Mouse (Mus musculus): ENCODE measurements around the gene Apc2. TPM values are rescaled to one million over a fixed set of nuclear protein-coding genes. Genes with fewer than 3 reads are reported as not detected.
A peak's percentile ranks its signal among the peaks of the same experiment; 100 is the strongest.

Gene Apc2
- total RNA-seq, 2 experiments from 2014 or later, result 98.3 to 98.4 TPM

DNA sequence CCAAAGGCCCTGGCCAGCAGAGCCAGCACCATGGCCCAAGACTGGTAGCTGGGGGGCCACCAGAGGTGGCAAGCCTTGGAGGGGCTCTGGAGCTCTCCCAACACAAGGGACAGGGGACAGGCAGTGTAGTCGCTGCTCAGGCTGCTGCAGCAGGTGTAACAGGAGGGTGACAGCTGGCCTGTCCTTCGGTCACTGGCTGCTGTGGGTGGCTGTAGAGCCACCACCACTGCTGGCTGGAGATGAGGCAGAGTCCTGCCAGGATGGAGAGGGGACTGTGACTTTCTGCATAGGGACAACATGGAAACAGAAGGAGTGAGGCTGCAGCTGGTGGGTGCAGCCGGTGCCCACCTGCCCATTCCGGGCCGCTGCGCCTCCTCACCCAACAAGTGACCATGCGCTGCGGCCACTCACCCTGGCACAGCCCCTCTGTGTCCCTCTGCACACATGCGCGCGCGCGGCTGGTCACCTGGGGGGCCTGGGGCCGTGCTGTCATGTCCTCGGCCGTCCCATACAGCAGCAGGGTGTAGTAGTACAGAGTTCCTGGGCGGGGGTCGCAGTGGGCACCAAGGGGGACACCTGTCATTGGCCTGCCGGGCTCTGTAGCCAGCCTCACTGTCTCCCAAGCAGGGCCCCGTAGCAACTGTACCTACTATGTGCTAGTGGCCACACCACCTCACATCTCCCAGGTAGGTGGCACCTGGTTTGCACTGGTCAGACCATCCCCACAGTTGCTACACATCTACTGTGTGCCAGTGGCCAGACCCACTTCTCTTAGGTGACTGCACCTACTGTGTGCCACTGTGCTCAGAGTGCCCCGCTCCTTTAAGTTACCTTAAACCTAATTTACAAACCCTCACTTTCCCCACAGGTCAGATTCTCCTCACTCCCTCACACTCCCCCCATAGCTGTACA is 26.1 kb downstream of the Apc2 start:
- no peak for DNase-seq

DNA sequence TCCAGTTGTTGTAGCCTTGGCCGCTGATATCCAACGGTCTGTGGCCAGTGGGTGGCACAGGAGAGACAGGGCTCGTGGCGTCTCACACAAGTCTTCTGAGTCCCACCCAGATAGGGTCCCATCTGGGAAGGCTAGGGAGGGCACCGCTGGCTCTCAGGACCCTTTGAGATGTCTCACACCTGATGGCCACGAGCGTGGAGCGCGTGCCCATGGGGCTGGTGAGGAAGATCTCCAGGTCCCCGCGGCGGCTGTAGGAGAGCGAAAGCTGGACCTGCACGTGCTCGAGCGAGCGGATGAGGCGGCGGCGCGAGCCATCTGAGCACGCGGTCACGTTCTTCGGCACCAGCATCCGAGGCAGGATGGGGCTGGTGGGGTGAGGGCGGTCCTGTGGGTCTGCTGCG is 27.0 kb downstream of the Apc2 start:
- no peak for DNase-seq

DNA sequence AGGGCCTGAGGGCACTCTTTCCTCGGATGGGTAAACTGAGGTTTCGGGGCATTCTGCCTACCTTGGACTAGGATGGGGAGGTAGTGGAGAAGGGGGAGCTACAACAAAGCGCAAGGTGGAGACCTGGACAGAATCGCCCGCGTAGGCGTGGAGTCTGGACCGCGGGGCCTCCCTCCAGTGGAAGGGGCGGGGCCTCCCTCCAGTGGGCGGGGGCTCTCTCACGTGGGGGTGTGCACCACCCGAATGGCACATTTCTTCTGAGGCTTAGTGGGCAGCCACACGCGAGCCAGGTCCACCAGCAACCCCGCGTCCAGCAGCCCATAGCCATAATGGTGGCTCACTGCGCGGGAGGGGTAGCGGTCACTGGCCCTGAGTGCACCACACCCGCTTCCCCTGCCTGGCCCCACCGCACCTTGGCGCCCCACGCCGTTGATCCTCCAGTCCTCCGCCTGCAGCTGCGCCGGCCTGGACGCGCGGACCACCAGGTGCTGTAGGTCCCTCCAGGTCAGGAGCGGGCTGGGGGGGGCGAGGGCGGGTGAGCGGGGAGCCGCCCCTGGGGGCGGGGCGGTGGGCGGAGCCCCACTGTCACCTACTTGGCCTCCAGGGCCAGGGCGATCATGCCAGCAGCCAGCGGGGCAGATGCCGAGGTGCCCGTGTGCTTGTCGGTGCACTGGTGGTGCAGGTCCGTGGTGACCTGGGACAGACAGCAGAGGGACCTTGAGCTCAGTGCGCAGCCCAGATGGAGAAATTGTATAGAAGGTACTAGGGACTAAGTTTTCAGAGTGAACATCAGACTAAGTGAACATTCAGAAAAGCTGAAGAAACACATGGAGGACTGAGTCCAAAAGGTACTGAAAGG is 27.7 kb downstream of the Apc2 start:
- DNase-seq, result no peak

DNA sequence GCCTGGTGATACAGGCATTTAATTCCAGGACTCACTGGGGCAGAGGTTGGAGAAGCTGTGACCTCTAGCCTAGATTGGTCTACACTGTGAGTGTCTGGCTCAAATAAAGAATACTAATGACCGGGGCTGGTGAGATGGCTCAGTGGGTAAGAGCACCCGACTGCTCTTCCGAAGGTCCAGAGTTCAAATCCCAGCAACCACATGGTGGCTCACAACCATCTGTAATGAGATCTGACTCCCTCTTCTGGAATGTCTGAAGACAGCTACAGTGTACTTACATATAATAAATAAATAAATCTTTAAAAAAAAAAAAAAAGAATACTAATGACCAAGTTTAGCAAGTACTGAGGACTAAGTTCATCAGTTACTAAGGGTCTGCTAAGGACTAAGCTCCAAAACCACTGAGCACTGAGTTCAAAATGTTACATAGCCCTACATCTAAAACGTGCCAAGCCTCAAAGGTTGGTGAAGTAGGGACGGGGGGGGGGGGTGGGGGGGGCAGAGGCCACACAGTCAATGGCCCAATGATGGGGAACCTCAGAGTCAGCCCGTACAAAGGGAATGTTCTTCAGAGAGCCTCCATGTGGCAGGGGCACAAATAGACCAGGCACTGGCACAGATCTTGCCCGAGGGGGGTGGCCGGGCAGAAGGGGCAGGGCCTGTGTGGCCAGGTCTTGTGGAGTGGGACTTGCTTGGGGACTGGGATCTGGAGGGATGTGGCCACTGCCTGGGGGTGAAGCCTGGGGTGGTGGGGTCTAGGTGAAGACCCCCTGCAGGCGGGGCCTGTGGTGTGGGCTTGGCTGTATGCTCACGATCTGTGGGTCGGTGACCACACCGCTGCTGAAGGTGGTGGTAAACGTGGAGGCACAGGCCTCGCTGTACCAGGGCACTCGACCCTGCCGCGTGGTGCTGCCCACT is 28.6 kb downstream of the Apc2 start:
- no peak for DNase-seq

DNA sequence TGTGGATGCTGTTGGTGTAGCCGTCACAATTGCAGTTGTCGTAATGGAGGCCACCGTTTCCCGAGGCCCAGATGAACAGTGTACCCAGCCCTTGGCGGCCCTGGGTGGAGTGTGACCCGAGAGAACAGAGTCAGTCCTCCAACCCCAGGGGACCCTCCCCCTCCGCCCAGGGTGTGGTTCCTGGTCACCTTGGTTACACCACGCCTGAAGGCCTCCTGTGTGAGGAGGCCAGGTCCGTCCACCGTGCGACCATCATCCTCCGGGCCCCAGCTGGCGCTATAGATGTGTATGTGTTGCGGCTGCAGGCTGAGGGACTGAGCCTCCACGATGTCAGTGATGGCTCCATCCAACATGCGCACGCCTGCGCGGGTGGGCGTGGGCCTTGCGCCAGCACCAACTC is 29.3 kb downstream of the Apc2 start:
- DNase-seq, result no peak

DNA sequence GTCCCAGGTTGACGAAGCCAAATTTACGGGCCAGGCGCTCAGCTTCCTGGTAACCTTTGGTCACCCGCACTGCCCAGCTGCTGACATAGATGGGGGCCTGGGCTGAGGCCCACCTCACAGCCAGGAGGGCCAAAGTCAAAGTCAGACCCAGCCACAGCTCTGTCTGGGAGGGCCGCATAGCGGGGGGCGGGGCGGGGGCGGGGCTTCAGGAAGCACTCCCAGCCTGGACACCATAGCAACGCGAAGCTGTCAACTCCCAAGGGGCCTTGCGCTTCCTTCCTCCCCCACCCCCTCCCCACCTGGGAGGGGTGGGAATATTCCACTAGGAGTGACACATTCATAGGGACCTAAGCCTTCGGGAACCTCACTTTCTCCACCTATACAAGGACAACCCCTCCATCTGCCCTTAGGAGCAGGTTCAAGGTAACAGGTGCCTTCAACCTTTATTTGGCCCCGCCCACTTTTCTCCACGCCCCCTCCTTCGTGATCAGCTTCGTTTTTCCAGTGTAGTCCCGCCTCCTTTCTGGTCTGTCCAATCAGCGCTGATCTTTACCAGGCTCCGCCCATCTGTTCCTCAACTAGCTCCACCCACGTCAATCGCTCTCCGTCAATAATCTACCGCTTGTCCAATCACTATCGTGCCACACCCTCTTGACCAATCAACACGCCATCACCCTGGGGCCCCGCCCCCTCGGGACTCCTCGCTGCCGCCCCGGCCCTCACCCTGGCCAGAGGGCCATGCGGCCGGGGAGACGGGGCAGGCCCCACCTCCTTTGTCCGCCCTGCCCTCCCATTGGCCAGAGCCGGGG is 33.7 kb downstream of the Apc2 start, which contains the start of the genes Pcsk4 and Reep6:
Gene Pcsk4, minus strand, starts transcription at position 226 of the 809 bp plus-strand sequence.
Gene Reep6, plus strand, starts transcription at position 681 of the 809 bp plus-strand sequence.
- DNase-seq, result peak; percentile 93 to 94

DNA sequence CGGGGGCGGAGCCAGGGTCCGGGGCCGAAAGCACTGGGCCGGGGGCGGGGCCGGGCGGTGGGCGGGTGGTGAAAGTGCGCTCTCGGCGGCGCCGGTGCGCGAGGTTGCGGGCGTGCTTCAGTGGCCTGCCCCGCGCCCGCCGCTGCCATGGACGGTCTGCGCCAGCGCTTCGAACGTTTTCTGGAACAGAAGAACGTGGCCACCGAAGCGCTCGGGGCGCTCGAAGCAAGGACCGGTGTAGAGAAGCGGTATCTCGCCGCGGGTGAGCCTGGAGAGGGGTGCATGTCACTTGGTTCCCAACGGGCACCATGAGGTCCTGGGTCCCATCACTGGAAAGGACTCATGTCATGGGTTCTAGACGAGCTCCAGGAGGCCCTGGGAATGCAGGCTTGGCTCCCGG is 34.3 kb downstream of the Apc2 start:
- no peak for DNase-seq

DNA sequence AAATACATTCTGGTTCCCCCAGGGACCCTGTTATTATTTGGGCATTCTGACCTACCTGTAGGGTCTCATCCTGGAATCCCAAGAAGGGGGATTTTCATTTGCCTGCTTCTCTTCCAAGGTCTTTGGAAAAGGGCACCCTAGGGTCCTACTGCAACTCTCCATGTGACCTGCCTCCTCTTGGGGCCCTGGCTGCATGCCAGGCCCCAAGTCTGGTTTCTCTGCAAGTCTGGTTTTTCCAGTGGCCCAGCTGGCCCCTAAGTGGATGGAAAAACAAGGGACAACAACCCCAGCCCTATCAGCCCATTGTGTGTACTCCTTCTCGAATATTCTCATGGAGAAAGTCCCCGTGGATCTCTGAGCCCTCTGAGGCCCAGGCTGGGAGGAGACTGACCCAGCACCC is 35.1 kb downstream of the Apc2 start:
- no peak for DNase-seq

DNA sequence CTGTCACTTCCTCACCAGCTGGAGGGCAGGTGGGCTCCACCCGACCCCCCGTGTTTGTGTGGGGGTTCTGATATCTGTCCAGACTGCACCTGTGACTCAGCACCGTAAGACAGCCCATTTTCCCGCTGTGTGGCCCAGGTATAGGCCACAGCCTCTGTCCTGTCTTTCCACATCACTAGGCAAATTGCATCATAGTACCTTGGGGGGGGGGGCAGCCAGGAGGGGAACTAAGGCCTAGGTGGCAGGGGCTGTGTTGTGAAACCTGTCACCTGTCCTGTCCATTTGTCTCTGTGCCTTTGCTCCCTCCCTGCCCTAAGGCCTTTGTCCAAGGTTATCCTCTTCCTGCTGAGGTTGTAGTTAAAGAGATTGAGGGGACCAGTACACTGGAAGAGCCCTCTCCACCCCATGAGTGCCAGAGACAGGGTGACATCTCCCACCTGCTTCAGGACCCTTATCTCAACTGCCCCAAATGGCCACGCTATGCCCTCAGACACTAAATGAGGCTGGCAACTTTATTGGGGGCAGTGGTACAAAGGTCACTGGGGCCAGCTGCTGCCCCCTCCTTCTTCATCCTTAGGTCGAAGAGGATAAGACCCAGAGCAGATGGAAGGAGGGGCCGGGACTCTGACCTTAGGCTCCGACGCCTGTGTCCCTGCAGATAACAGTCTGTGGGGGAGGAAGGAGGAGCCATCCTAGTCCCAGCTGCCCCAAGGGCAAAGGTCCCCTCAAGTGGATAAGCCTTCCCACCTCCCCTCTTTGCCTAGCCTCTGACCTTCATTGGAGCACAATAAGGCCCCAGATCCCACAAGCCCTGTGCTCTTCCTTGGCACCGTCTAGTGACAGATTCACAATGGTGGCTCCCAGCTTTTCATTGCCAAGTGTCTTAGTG is 36.1 kb downstream of the Apc2 start:
- DNase-seq, result no peak

DNA sequence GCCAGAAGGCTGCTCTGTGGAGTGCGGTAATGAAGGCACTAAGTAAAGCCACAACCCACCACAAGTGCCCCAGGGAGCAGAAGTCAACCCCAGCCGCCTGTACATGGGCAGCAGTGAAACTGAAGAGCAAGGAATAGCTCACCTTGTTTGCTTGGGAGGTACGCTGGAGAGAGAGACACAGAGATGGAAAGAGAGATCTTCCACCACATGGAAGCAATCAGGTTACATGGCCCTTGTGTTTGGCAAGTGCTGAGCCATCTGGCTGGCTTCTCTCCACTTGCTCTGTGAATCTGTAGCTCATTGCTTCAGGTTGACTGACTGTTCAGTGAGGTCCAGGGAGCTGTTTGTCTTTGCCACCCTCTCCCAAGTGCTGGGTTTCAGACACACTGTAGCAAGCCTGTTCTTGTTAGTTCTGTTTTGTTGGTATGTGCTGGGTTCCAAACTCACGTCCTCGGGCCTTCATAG is 36.8 kb downstream of the Apc2 start:
- no peak for DNase-seq

DNA sequence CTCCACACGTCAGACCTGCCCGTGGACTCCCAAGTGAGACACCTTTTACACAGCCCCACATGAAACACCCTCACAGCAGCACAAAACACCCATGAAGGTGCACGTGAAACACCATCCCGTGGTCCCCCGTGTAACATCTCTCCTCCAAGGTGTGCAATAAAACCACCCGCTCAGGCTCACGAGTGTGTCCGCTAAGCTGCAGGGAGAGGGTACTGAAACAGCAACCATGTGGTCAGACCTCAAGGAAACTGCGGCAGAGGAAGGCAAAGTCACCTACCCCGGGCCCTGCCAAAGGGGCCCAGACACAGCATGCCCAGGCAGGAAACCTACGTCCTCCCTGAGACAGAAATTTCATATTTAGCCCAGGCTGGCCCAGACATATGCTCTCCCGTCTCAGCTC is 40.5 kb downstream of the Apc2 start:
- DNase-seq, result no peak

DNA sequence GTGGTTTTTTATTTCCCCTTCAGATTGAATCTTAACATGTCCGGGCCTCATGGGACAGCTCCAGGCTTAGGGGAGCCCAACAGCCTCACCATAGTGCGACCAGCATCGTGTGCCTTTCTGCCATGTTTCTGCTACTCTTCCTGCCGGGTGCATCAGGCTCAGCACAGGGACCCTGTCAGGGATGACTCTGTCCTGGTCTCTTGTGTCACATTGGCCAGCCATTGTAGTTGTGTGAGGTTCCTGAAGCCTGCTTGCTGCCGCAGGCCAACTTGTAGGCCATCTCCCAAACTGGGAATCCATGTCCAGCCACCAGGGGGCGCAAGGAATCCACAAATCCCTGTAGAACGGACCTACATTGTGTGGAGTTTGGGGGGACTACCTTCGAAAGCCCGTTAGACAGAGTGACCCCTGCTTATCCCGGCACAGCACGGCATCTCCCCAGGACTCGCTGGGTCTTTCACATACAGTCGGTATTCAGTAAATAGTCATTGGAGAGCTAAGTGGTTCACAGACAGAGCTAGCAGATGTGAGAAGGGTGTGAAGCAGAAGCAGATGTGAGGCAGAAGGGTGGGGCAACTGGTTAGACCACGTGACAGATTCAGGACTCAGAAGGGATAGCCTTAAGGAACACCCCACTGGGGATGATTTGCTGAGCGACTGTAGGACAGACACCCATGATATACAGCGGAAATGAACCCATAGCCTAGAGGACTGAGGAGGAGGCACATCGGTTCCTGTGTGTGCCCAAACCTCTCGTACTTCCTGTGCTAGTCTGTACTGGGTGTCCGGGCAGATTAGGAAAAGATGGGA is 44.4 kb downstream of the Apc2 start:
- peak; percentile 76 to 84 for DNase-seq

DNA sequence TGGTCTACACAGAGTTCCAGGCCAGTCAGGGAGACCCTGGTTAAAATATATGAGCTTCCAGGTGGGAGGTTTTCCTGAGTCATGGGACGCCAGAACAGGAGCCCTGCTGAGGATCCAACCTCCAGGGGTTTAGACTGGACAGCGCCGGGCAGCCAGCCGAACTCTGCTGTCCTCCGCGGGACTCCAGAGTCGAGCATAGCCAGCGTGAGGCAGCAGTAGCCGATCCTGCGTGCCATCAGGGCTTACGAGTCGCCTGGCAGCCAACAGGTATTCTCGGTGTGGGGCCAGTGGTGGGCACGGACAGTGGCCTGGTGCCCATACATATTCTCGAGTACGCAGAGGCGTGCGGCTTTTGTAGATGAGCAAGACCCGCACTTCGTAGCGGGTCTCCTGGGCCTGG is 45.2 kb downstream of the Apc2 start:
- no peak for DNase-seq

DNA sequence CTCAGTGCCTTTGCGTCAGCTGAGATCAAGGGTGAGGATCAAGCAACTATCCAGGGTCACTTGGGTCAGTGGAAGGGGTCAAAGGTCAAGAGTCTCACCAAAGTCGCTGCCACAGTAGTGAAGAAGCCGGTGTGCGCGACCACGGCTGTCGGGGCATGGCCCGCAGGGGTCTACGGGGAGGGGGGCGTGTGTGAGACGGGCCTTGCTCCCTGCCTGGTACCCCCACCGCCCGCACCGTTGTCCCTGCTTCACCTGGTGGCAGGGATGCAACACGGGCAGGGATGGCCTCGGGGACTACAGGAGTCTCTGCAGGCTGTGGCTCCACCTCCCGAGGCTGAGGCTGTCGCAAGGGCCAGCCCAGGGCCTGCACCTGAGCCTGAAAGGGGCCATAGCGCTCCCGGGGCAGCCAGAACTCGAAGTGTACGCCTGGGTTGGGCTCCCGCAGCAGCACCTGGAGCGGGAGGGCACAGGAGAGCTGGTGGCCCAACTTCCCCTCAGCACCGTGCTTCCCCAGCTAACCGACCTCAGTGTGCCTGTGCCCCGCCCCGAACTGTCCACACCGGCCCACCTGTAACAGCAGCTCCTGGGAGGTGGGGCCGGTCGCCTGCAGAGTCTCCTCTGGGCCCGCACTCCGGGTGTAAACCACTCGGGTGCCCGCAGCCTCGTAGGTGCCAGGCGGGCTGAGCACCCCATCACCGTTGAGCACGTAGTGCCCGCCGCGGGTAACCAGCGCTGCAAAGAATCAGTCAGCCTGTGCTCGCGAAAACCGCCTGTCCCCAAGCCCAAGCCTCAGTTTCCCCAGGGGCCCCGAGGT is 45.9 kb downstream of the Apc2 start:
- no peak for DNase-seq

DNA sequence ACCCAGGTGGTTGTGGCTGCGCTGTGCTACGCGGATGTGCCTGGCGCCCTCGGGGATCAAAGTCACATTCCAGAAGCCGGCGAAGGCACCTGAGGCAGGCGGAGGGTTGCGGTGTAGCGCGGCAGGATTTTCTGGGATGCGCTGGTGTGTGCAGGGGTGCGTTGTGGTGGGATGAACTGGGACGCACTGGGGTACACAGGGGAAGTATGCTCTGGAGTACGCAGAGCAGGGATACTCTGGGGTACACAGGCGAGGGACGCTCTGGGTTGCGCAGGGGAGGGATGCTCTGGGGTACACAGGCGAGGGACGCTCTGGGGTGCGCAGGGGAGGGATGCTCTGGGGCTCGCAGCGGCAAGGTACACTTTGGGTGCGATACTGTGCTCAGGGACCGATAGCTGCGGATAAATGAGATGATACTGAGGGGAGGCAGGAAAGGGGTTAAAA is 46.5 kb downstream of the Apc2 start:
- no peak for DNase-seq

DNA sequence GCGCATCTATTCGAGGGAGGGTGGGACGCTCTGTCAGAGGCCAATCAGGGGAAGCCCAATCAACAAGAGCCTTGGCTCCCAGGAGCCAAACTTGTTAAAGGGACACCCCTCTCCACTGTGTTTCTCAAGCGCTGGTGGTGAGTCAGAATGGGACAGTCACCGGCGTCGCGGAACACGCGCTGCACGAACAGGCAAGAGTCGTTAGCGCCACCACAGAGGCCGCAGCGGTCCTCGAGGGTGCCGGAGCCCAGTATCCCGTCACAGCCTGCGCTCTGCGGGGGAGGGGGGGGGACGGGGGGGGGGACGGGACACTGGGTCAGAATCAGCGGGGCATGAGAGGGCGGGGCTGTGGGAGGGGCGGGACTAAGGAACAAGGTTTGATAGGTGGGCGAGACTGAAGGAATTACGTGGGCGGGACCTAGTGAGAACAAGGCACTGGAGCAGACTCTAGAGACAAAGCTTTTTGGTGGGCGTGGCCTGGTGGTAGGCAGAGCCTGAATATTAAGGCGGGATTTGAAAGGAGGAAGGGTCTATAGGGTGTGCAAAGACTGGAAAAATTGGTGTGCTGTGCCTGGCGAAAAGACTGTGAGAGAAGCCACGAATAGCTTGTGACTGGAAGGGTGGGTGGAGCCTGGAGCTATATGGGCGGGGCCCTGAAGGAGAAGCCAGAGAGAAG is 47.1 kb downstream of the Apc2 start:
- no peak for DNase-seq

DNA sequence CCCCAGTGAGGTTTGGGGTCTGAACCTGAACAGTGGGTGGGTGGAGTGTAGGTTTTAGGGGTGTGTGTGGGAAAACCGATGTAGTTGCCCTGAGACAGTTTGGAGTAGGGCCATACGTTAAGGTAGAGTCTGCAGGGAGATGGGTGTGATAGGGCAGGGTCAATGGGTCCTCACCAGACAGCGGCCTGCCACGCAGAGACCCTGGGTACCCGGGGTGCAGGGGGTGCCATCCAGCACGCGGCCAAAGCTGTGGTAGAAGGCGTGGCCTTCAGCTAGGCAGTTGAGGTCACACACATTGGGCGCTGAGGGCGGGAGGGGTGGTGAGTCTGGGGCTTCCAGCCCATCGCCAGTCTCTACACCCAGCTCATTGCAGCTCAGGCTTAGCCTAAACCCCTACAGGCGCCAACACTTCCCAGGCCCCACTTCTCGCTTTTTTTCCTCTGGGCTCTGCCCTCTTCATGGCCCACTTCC is 47.7 kb downstream of the Apc2 start:
- no peak for DNase-seq
